Mouse (Mus musculus) MEL (cell line): ENCODE data around the gene B830017H08Rik.

Experiments used
- CTCF ChIP-seq, 3 experiments: IDR thresholded peaks in 2 of 3; conservative IDR thresholded peaks in 1 of 3; 2 replicates each; pipeline ENCODE4 v1.5.1; 2011 to 2012; ENCODE audit warnings: low read length in 3 of 3, low read depth in 2 of 3, mild to moderate bottlenecking in 2 of 3, improper control_type of control experiment in 1 of 3, inconsistent platforms in 1 of 3, mixed read lengths in 1 of 3, moderate library complexity in 1 of 3; ENCODE audit not compliant: control insufficient read depth in 1 of 3, insufficient read depth in 1 of 3, poor library complexity in 1 of 3, severe bottlenecking in 1 of 3
- POLR2AphosphoS5 ChIP-seq: IDR thresholded peaks from 2 replicates; pipeline ENCODE4 v1.6.1; 2012; ENCODE audit warnings: low read depth, borderline replicate concordance, mild to moderate bottlenecking, inconsistent platforms, low read length, moderate library complexity, mixed read lengths
- RCOR1 ChIP-seq: IDR thresholded peaks from 2 replicates; pipeline ENCODE4 v1.6.1; 2012; ENCODE audit warnings: low read depth, mild to moderate bottlenecking, inconsistent platforms, low read length, improper control_type of control experiment

GRCm38 (mm10) chr16:17865770-17866169, 32.8 kb downstream of the B830017H08Rik start:
- TF ChIP-seq CTCF (IDR thresholded peaks at IDR 0.05 in 2 of 3, conservative IDR thresholded peaks at IDR 0.05 in 1 of 3; ENCODE audit: control insufficient read depth in 1 of 3, insufficient read depth in 1 of 3, low read depth in 2 of 3, low read length in 3 of 3, poor library complexity in 1 of 3, severe bottlenecking in 1 of 3) (no peak), RCOR1 (no peak), POLR2AphosphoS5 (no peak)
